Mouse (Mus musculus): ENCODE results near the gene Lce1k.
"Not testable (repeated sequence)": the region's sequence is repeated elsewhere in the genome, so short reads cannot be mapped to it uniquely, and the experiment has no call there.

Gene Lce1k

GRCm38 (mm10) chr3:92807791-92808190 lies at the start of gene Lce1k:
Gene Lce1k (minus strand): TSS chr3:92807891.
- DNase-seq (ENCODE audit: low read depth, low spot score) = no peak

GRCm38 (mm10) chr3:92851186-92851585 lies 43.5 kb upstream of the Lce1k start, which contains the start of gene Lce1l:
Gene Lce1l (minus strand): TSS chr3:92851286.
- DNase-seq (ENCODE audit: low read depth, low spot score) = no peak

- DNase-seq (ENCODE audit: low read depth, low spot score) = no peak
Observed at GRCm38 (mm10) chr3:92827108-92827507, 19.4 kb upstream of the Lce1k start, which contains the start of gene Kprp. Gene Kprp (minus strand): TSS chr3:92827247.

GRCm38 (mm10) chr3:92825808-92826207 lies 18.1 kb upstream of the Lce1k start:
- DNase-seq (ENCODE audit: low read depth, low spot score) = no peak

GRCm38 (mm10) chr3:92816036-92816435 lies 8.3 kb upstream of the Lce1k start:
- DNase-seq (ENCODE audit: low read depth, low spot score) = not testable (repeated sequence)

GRCm38 (mm10) chr3:92815581-92815980 lies 7.9 kb upstream of the Lce1k start:
- no peak for DNase-seq (ENCODE audit: low read depth, low spot score)

- DNase-seq (ENCODE audit: low read depth, low spot score) = no peak
Observed at GRCm38 (mm10) chr3:92790414-92790813, 17.3 kb downstream of the Lce1k start, which contains the start of gene Lce1j. Gene Lce1j (minus strand): TSS chr3:92790514.

GRCm38 (mm10) chr3:92778799-92779198 lies 28.9 kb downstream of the Lce1k start, which contains the start of gene Lce1i:
Gene Lce1i (minus strand): TSS chr3:92778899.
- no peak for DNase-seq (ENCODE audit: low read depth, low spot score)

- no peak for DNase-seq (ENCODE audit: low read depth, low spot score)
Observed at GRCm38 (mm10) chr3:92771573-92771972, 36.1 kb downstream of the Lce1k start.

- no peak for DNase-seq (ENCODE audit: low read depth, low spot score)
Observed at GRCm38 (mm10) chr3:92764965-92765364, 42.7 kb downstream of the Lce1k start, which contains the start of gene Lce1h. Gene Lce1h (minus strand): TSS chr3:92765065.
